Mouse (Mus musculus) erythroblast, embryonic 14.5 days (primary cell): ENCODE data around the gene Btd.

ENCODE experiments used
- GATA1 ChIP-seq: IDR thresholded peaks from 2 replicates; pipeline ENCODE4 v1.6.1; 2012; ENCODE audit warnings: low read length, inconsistent platforms, mixed read lengths
- TAL1 ChIP-seq: IDR thresholded peaks from 3 replicates; pipeline ENCODE4 v1.6.1; 2012; ENCODE audit warnings: low read length, inconsistent platforms, mixed read lengths

DNA sequence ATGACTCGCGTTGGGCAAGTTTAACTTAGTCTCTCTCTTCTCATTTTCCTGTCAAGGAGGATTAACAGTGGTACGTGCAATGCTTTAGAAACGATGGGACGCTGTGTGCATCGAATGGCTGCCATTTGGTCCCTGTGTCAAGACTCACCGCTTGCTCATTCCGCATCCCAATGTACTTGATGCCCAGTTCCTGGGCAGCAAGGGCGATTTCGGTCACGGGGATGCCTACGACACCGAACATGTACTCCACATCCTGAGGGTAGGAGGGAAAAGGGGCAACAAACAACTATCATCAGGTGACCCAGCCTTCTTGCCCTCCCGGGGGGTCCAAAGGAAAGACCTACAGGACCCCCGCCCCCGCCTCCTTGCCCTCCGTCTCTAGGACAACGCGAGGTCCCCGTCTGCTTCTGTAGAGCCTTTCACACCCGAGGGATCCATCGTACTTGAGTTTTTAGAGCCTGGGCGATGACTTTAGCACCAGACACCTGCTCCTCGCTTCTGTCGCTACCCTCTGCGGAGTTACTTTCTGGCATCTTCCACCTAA, 410 bp upstream of the Btd start, which contains the start of gene Gm49387:
- TF ChIP-seq GATA1: no peak
- no peak for TF ChIP-seq TAL1
